Mouse (Mus musculus) MEL (cell line): Measurements from ENCODE around the gene Rassf1.

Experiments used
- CTCF ChIP-seq, 3 experiments: IDR thresholded peaks in 2 of 3; conservative IDR thresholded peaks in 1 of 3; 2 replicates each; pipeline ENCODE4 v1.5.1; 2011 to 2012; ENCODE audit warnings: low read length in 3 of 3, low read depth in 2 of 3, mild to moderate bottlenecking in 2 of 3, improper control_type of control experiment in 1 of 3, inconsistent platforms in 1 of 3, mixed read lengths in 1 of 3, moderate library complexity in 1 of 3; ENCODE audit not compliant: control insufficient read depth in 1 of 3, insufficient read depth in 1 of 3, poor library complexity in 1 of 3, severe bottlenecking in 1 of 3
- E2F4 ChIP-seq: IDR thresholded peaks from 2 replicates; pipeline ENCODE4 v1.6.1; 2011; ENCODE audit warnings: low read depth, low read length, improper control_type of control experiment, borderline replicate concordance
- ELF1 ChIP-seq: IDR thresholded peaks from 2 replicates; pipeline ENCODE4 v1.6.1; 2014; ENCODE audit warnings: low read depth, mild to moderate bottlenecking, inconsistent platforms, low read length, improper control_type of control experiment, moderate library complexity
- JUND ChIP-seq: IDR thresholded peaks from 2 replicates; pipeline ENCODE4 v1.6.1; 2011; ENCODE audit warnings: low read depth, mild to moderate bottlenecking, improper control_type of control experiment, low read length
- MAX ChIP-seq: IDR thresholded peaks from 2 replicates; pipeline ENCODE4 v1.6.1; 2011; ENCODE audit warnings: low read length, improper control_type of control experiment
- MAZ ChIP-seq: IDR thresholded peaks from 2 replicates; pipeline ENCODE4 v1.6.1; 2012; ENCODE audit warnings: low read depth, mild to moderate bottlenecking, inconsistent platforms, low read length, improper control_type of control experiment
- MXI1 ChIP-seq: IDR thresholded peaks from 2 replicates; pipeline ENCODE4 v1.6.1; 2011; ENCODE audit warnings: mild to moderate bottlenecking, low read depth, low read length, improper control_type of control experiment
- POLR2A ChIP-seq, 2 experiments: IDR thresholded peaks; 2 replicates each; pipeline ENCODE4 v1.6.1; 2011 to 2012; ENCODE audit warnings: low read length in 2 of 2, mild to moderate bottlenecking in 2 of 2, control low read depth in 1 of 2, improper control_type of control experiment in 1 of 2, low read depth in 1 of 2, moderate library complexity in 1 of 2; ENCODE audit not compliant: control insufficient read depth in 1 of 2, insufficient read depth in 1 of 2, poor library complexity in 1 of 2
- POLR2AphosphoS2 ChIP-seq: IDR thresholded peaks from 2 replicates; pipeline ENCODE4 v1.6.1; 2011; ENCODE audit warnings: low read length, improper control_type of control experiment
- ZNF384 ChIP-seq: IDR thresholded peaks from 2 replicates; pipeline ENCODE4 v1.6.1; 2012; ENCODE audit warnings: low read depth, mild to moderate bottlenecking, inconsistent platforms, low read length, improper control_type of control experiment

DNA sequence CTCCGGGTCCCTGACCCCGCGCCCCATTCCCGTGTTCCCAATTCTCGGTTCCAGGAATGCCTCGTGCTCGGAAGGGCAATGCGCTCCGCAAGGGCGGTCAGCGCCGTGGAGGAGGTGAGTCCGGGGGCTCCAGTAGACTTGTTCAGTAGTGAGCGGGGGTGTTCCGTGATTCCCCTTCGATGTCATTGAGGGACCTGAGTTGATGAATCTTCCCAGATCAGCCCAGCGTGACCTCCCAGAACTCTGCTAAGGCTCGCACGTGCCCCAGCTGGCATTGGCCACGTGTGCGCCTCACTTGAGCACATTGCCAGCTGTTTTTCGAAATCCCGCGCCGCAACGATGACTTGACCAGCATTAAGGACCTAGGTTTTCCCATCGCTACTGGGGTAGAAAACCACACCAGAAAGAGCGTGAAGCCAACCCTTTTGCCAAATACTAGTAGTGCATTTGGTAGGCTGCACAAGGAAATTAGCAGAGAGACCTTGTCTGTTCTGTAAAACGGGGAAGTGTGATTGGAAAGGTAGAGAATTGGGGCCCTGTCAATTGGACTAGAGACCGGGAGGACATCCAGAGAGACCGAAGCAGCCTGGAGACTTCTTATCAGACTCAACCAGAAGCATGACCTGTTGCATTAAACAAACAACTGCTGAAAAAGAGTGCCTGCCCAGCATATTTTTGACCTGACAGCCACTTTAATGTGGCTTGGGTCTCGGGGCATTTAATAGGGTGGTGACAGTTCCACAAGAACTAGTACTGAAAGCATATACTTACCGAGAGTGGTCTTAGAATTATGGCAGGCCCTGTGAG lies 36.7 kb downstream of the Rassf1 start:
- no peak for TF ChIP-seq CTCF (IDR thresholded peaks at IDR 0.05 in 2 of 3, conservative IDR thresholded peaks at IDR 0.05 in 1 of 3; ENCODE audit: control insufficient read depth in 1 of 3, insufficient read depth in 1 of 3, low read depth in 2 of 3, low read length in 3 of 3, poor library complexity in 1 of 3, severe bottlenecking in 1 of 3)
- no peak for TF ChIP-seq E2F4
- peak; percentile 97 for TF ChIP-seq MXI1
- TF ChIP-seq POLR2AphosphoS2, result no peak
- no peak for TF ChIP-seq JUND
- TF ChIP-seq POLR2A (IDR thresholded peaks at IDR 0.05; ENCODE audit: control insufficient read depth in 1 of 2, insufficient read depth in 1 of 2, low read depth in 1 of 2, low read length in 2 of 2, poor library complexity in 1 of 2), result peak in 1 of 2 experiments; percentile 82; a peak in 2 of 4 replicates
- TF ChIP-seq MAZ, result no peak
- peak; percentile 97 for TF ChIP-seq MAX
- TF ChIP-seq ELF1, result no peak
- TF ChIP-seq ZNF384, result no peak
